Mouse (Mus musculus): Measurements from ENCODE around the gene Acot2. TPM values are rescaled to one million over a fixed set of nuclear protein-coding genes. Genes with fewer than 3 reads are reported as not detected.
"Not testable (repeated sequence)": the region's sequence is repeated elsewhere in the genome, so short reads cannot be mapped to it uniquely, and the experiment has no call there.

The Acot2 gene
- polyA plus RNA-seq, 1 experiment from 2014 or later = 12.3 TPM

GRCm38 (mm10) chr12:84022266-84022665 lies 34.6 kb downstream of the Acot2 start:
- not testable (repeated sequence) for H3K27me3 ChIP-seq (ENCODE audit: control insufficient read depth, insufficient read depth, low read depth, low read length); H3K4me1 ChIP-seq (ENCODE audit: control insufficient read depth, low read depth, low read length); H3K27ac ChIP-seq (ENCODE audit: low read length); ATAC-seq (ENCODE audit: low read depth); H3K36me3 ChIP-seq (ENCODE audit: control insufficient read depth, insufficient read depth); H3K9me3 ChIP-seq (replicated peaks; ENCODE audit: control insufficient read depth, low read length); H3K9ac ChIP-seq (ENCODE audit: low read depth, low read length); H3K4me2 ChIP-seq (ENCODE audit: low read depth, low read length); H3K4me3 ChIP-seq (ENCODE audit: low read depth, low read length)
- 79% methylated on average over 4 of the region's 4 CpGs for WGBS (ENCODE audit: insufficient replicate concordance)

GRCm38 (mm10) chr12:84023052-84023745 lies 35.5 kb downstream of the Acot2 start:
- H3K4me1 ChIP-seq (ENCODE audit: control insufficient read depth, low read depth, low read length) = no peaks in the 10 kb centered on the region
- peak; percentile 36; the same call in 1 of the 2 replicates for ATAC-seq (ENCODE audit: low read depth)
- no peak overlapping the region for H3K4me3 ChIP-seq (ENCODE audit: low read depth, low read length)
- H3K36me3 ChIP-seq (ENCODE audit: control insufficient read depth, insufficient read depth) = no peaks in the 10 kb centered on the region
- H3K27me3 ChIP-seq (ENCODE audit: control insufficient read depth, insufficient read depth, low read depth, low read length) = no peaks in the 10 kb centered on the region
- no peaks in the 10 kb centered on the region for H3K9me3 ChIP-seq (replicated peaks; ENCODE audit: control insufficient read depth, low read length)
- WGBS (ENCODE audit: insufficient replicate concordance) = 59% methylated on average over 9 of the region's 9 CpGs
- H3K4me2 ChIP-seq (ENCODE audit: low read depth, low read length) = no peak overlapping the region
- H3K9ac ChIP-seq (ENCODE audit: low read depth, low read length) = no peak overlapping the region
- H3K27ac ChIP-seq (ENCODE audit: low read length) = no peak overlapping the region

GRCm38 (mm10) chr12:84025888-84026287 lies 38.2 kb downstream of the Acot2 start:
- no peak overlapping the region for H3K27ac ChIP-seq (ENCODE audit: low read length)
- H3K9ac ChIP-seq (ENCODE audit: low read depth, low read length) = no peak overlapping the region
- 77% methylated on average over 7 of the region's 7 CpGs for WGBS (ENCODE audit: insufficient replicate concordance)
- H3K9me3 ChIP-seq (replicated peaks; ENCODE audit: control insufficient read depth, low read length) = no peaks in the 10 kb centered on the region
- no peaks in the 10 kb centered on the region for H3K4me1 ChIP-seq (ENCODE audit: control insufficient read depth, low read depth, low read length)
- H3K36me3 ChIP-seq (ENCODE audit: control insufficient read depth, insufficient read depth) = no peaks in the 10 kb centered on the region
- no peak overlapping the region for H3K4me2 ChIP-seq (ENCODE audit: low read depth, low read length)
- no peak overlapping the region for H3K4me3 ChIP-seq (ENCODE audit: low read depth, low read length)
- ATAC-seq (ENCODE audit: low read depth) = no peak
- no peaks in the 10 kb centered on the region for H3K27me3 ChIP-seq (ENCODE audit: control insufficient read depth, insufficient read depth, low read depth, low read length)

- not testable (repeated sequence) for H3K27me3 ChIP-seq (ENCODE audit: control insufficient read depth, insufficient read depth, low read depth, low read length); H3K4me3 ChIP-seq (ENCODE audit: low read depth, low read length); H3K9me3 ChIP-seq (replicated peaks; ENCODE audit: control insufficient read depth, low read length); ATAC-seq (ENCODE audit: low read depth); H3K4me2 ChIP-seq (ENCODE audit: low read depth, low read length); H3K27ac ChIP-seq (ENCODE audit: low read length); H3K36me3 ChIP-seq (ENCODE audit: control insufficient read depth, insufficient read depth); H3K9ac ChIP-seq (ENCODE audit: low read depth, low read length); H3K4me1 ChIP-seq (ENCODE audit: control insufficient read depth, low read depth, low read length)
- 55% methylated on average over 3 of the region's 3 CpGs for WGBS (ENCODE audit: insufficient replicate concordance)
These were observed 40.7 kb downstream of the Acot2 start for GRCm38 (mm10) chr12:84028328-84028727.

- H3K27ac ChIP-seq (ENCODE audit: low read length); ATAC-seq (ENCODE audit: low read depth); H3K27me3 ChIP-seq (ENCODE audit: control insufficient read depth, insufficient read depth, low read depth, low read length); H3K9ac ChIP-seq (ENCODE audit: low read depth, low read length); H3K4me1 ChIP-seq (ENCODE audit: control insufficient read depth, low read depth, low read length); H3K4me2 ChIP-seq (ENCODE audit: low read depth, low read length); H3K9me3 ChIP-seq (replicated peaks; ENCODE audit: control insufficient read depth, low read length); H3K36me3 ChIP-seq (ENCODE audit: control insufficient read depth, insufficient read depth); H3K4me3 ChIP-seq (ENCODE audit: low read depth, low read length): not testable (repeated sequence)
- 78% methylated on average over 1 of the region's 1 CpGs for WGBS (ENCODE audit: insufficient replicate concordance)
These were observed 41.4 kb downstream of the Acot2 start for GRCm38 (mm10) chr12:84029043-84029442.

GRCm38 (mm10) chr12:84030659-84031332 lies 43.1 kb downstream of the Acot2 start:
- Histone ChIP-seq H3K9me3 (replicated peaks; ENCODE audit: control insufficient read depth, low read length) (no peaks in the 10 kb centered on the region), H3K9ac (ENCODE audit: low read depth, low read length) (no peak overlapping the region), H3K4me1 (ENCODE audit: control insufficient read depth, low read depth, low read length) (peaks cover 3% of the 10 kb centered on the region; the same call in 1 of the 2 replicates), H3K27me3 (ENCODE audit: control insufficient read depth, insufficient read depth, low read depth, low read length) (no peaks in the 10 kb centered on the region), H3K4me3 (ENCODE audit: low read depth, low read length) (no peak overlapping the region), H3K36me3 (ENCODE audit: control insufficient read depth, insufficient read depth) (no peaks in the 10 kb centered on the region), H3K4me2 (ENCODE audit: low read depth, low read length) (no peak overlapping the region), H3K27ac (ENCODE audit: low read length) (no peak overlapping the region)
- peak; percentile 56; the same call in 1 of the 2 replicates for ATAC-seq (ENCODE audit: low read depth)
- WGBS (ENCODE audit: insufficient replicate concordance) = 48% methylated on average over 4 of the region's 4 CpGs

GRCm38 (mm10) chr12:84032854-84033253 lies 45.2 kb downstream of the Acot2 start:
- Histone ChIP-seq H3K27me3 (ENCODE audit: control insufficient read depth, insufficient read depth, low read depth, low read length) (peaks cover 2% of the 10 kb centered on the region; the same call in 1 of the 2 replicates), H3K27ac (ENCODE audit: low read length) (no peak overlapping the region), H3K36me3 (ENCODE audit: control insufficient read depth, insufficient read depth) (no peaks in the 10 kb centered on the region), H3K4me1 (ENCODE audit: control insufficient read depth, low read depth, low read length) (peaks cover 3% of the 10 kb centered on the region; the same call in 1 of the 2 replicates), H3K9me3 (replicated peaks; ENCODE audit: control insufficient read depth, low read length) (no peaks in the 10 kb centered on the region), H3K4me3 (ENCODE audit: low read depth, low read length) (no peak overlapping the region), H3K9ac (ENCODE audit: low read depth, low read length) (no peak overlapping the region), H3K4me2 (ENCODE audit: low read depth, low read length) (no peak overlapping the region)
- WGBS (ENCODE audit: insufficient replicate concordance) = 53% methylated on average over 4 of the region's 4 CpGs
- peak; percentile 69 for ATAC-seq (ENCODE audit: low read depth)

- not testable (repeated sequence) for H3K9ac ChIP-seq (ENCODE audit: low read depth, low read length); H3K36me3 ChIP-seq (ENCODE audit: control insufficient read depth, insufficient read depth); H3K4me1 ChIP-seq (ENCODE audit: control insufficient read depth, low read depth, low read length); ATAC-seq (ENCODE audit: low read depth); H3K27ac ChIP-seq (ENCODE audit: low read length); H3K27me3 ChIP-seq (ENCODE audit: control insufficient read depth, insufficient read depth, low read depth, low read length); H3K4me3 ChIP-seq (ENCODE audit: low read depth, low read length); H3K4me2 ChIP-seq (ENCODE audit: low read depth, low read length); H3K9me3 ChIP-seq (replicated peaks; ENCODE audit: control insufficient read depth, low read length)
- 36% methylated on average over 2 of the region's 2 CpGs for WGBS (ENCODE audit: insufficient replicate concordance)
These were observed 45.6 kb downstream of the Acot2 start for GRCm38 (mm10) chr12:84033302-84033701.

GRCm38 (mm10) chr12:84034108-84034507 lies 46.4 kb downstream of the Acot2 start:
- ATAC-seq (ENCODE audit: low read depth) = no peak
- Histone ChIP-seq H3K9me3 (replicated peaks; ENCODE audit: control insufficient read depth, low read length) (no peaks in the 10 kb centered on the region), H3K4me1 (ENCODE audit: control insufficient read depth, low read depth, low read length) (peaks cover 3% of the 10 kb centered on the region; the same call in 1 of the 2 replicates), H3K27ac (ENCODE audit: low read length) (no peak overlapping the region), H3K4me3 (ENCODE audit: low read depth, low read length) (no peak overlapping the region), H3K27me3 (ENCODE audit: control insufficient read depth, insufficient read depth, low read depth, low read length) (peaks cover 5% of the 10 kb centered on the region; the same call in 1 of the 2 replicates), H3K9ac (ENCODE audit: low read depth, low read length) (no peak overlapping the region), H3K4me2 (ENCODE audit: low read depth, low read length) (no peak overlapping the region), H3K36me3 (ENCODE audit: control insufficient read depth, insufficient read depth) (no peaks in the 10 kb centered on the region)
- WGBS (ENCODE audit: insufficient replicate concordance) = 9% methylated on average over 4 of the region's 4 CpGs
